Comparison of ENCODE assay signal across 8 mouse cellular contexts in the genomic region with DNA sequence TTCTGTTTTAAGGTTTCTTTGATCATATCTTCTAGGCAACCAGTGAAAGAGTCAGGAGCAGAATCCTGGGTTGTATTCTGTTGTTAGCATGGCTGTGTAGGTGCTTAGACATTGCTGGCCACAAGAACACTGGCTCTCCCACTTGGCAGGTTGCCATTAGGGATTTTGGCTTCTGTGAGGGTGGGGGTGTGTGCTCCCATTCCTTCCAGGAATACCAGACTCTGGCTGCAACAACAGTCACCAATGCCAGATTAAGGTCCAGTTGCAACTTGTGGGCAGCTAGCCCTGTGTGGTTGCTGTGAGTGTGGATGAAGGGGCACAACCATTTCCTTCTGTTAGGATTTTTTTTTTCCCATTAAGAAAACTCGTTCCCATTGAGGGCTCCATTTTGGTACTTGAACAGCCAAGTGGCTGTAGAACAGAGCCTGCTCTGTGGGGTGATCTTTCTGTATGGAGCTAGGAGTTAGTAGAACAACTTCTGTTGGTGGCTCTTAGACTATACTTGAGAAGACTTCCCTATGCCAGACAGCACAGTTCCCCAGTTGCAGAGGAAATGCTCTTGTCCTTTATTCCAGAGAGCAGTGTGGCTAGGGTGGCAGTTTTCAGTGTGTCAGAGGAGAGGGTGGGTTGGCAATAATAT. TPM values are rescaled to one million over a fixed set of nuclear protein-coding genes. Genes with fewer than 3 reads are reported as not detected.
DNase-seq lines count a peak whose midpoint lies in the region; ATAC-seq and TF ChIP-seq lines count a peak whose summit lies in the region.

No protein-coding gene starts in this region.

- no peaks in the 10 kb centered on the region for H3K27me3 ChIP-seq in lung, embryonic 14.5 days (ENCODE audit: insufficient read depth, low read length)
- no peaks in the 10 kb centered on the region for H3K27me3 ChIP-seq in heart, embryonic 14.5 days (ENCODE audit: control insufficient read depth, insufficient read depth, low read length)
- no peaks in the 10 kb centered on the region for H3K27me3 ChIP-seq in liver, embryonic 12.5 days (replicated peaks)

- DNase-seq in lung, embryonic 14.5 days, result peak; percentile 78
- DNase-seq in lung, adult 2 months, result no peak
- peak; percentile 46 for DNase-seq in fat pad, adult 2 months (ENCODE audit: extremely low read depth, low read depth, low spot score)
- DNase-seq in embryo, embryonic 10.5 days (ENCODE audit: low spot score), result no peak
- DNase-seq in natural killer cell, adult 2 months (ENCODE audit: low spot score in 2 of 2), result no peak
- no peak for DNase-seq in frontal cortex, adult 2 months (ENCODE audit: extremely low spot score in 1 of 2, low spot score in 1 of 2)

- peak overlapping the region; percentile 59 for H3K27ac ChIP-seq in lung, embryonic 14.5 days (ENCODE audit: low read depth)
- H3K27ac ChIP-seq in heart, embryonic 14.5 days (replicated peaks in 1 of 2; ENCODE audit: control insufficient read depth in 1 of 2, insufficient read depth in 1 of 2, low read depth in 2 of 2, low read length in 2 of 2), result peak overlapping the region; percentile 64 to 73
- H3K27ac ChIP-seq in liver, embryonic 12.5 days, result 0 out of 2 replicates have a peak overlapping the region, but pooled peaks have one; percentile 15

- H3K4me3 ChIP-seq in lung, embryonic 14.5 days (ENCODE audit: low read depth, low read length), result no peak overlapping the region
- H3K4me3 ChIP-seq in lung, adult 2 months (replicated peaks; ENCODE audit: extremely low read depth, low read depth, low read length), result no peak overlapping the region
- H3K4me3 ChIP-seq in heart, embryonic 14.5 days (ENCODE audit: control insufficient read depth in 1 of 2, insufficient read depth in 1 of 2, low read depth in 1 of 2, low read length in 2 of 2), result no peak overlapping the region
- no peak overlapping the region for H3K4me3 ChIP-seq in liver, embryonic 12.5 days

- WGBS in lung, embryonic 14.5 days, result 55% methylated on average over 1 of the region's 1 CpGs
- WGBS in lung, adult 2 months, result 28% methylated on average over 1 of the region's 1 CpGs
- WGBS in heart, embryonic 14.5 days, result 59% methylated on average over 1 of the region's 1 CpGs
- 43% methylated on average over 1 of the region's 1 CpGs for WGBS in liver, embryonic 12.5 days (ENCODE audit: insufficient replicate concordance)

- no peak for TF ChIP-seq POLR2A in lung, adult 2 months (IDR thresholded peaks at IDR 0.05; ENCODE audit: borderline replicate concordance, extremely low read depth, low read depth, low read length)

- no peak for ATAC-seq in lung, embryonic 14.5 days (ENCODE audit: insufficient read depth)
- peak; percentile 73 for ATAC-seq in heart, embryonic 14.5 days (ENCODE audit: insufficient number of reproducible peaks, insufficient read depth, low FRiP score, low read depth)
- no peak for ATAC-seq in liver, embryonic 12.5 days

- peaks cover 29% of the 10 kb centered on the region for H3K36me3 ChIP-seq in lung, embryonic 14.5 days (ENCODE audit: insufficient read depth)
- H3K36me3 ChIP-seq in heart, embryonic 14.5 days (ENCODE audit: control insufficient read depth, insufficient read depth, low read length), result peaks cover 18% of the 10 kb centered on the region
- H3K36me3 ChIP-seq in liver, embryonic 12.5 days, result peaks cover 66% of the 10 kb centered on the region

- TF ChIP-seq CTCF in lung, embryonic 14.5 days (IDR thresholded peaks at IDR 0.05; ENCODE audit: low read depth), result no peak
- no peak for TF ChIP-seq CTCF in lung, adult 2 months (IDR thresholded peaks at IDR 0.05; ENCODE audit: insufficient read depth, low read length)

- peak overlapping the region; percentile 8; the same call in 1 of the 2 replicates for H3K9ac ChIP-seq in lung, embryonic 14.5 days
- peak overlapping the region; percentile 18; the same call in 1 of the 2 replicates for H3K9ac ChIP-seq in heart, embryonic 14.5 days (ENCODE audit: low read length)
- H3K9ac ChIP-seq in liver, embryonic 12.5 days, result no peak overlapping the region

- H3K4me2 ChIP-seq in lung, embryonic 14.5 days, result no peak overlapping the region
- 0 out of 2 replicates have a peak overlapping the region, but pooled peaks have one; percentile 1 for H3K4me2 ChIP-seq in heart, embryonic 14.5 days (ENCODE audit: low read length)
- H3K4me2 ChIP-seq in liver, embryonic 12.5 days, result no peak overlapping the region

- no peaks in the 10 kb centered on the region for H3K9me3 ChIP-seq in lung, embryonic 14.5 days (ENCODE audit: low read depth, low read length)
- no peaks in the 10 kb centered on the region for H3K9me3 ChIP-seq in heart, embryonic 14.5 days (ENCODE audit: control insufficient read depth, low read length)
- no peaks in the 10 kb centered on the region for H3K9me3 ChIP-seq in liver, embryonic 12.5 days (replicated peaks)

- peaks cover 8% of the 10 kb centered on the region for H3K4me1 ChIP-seq in lung, embryonic 14.5 days (ENCODE audit: insufficient read depth)
- H3K4me1 ChIP-seq in lung, adult 2 months (ENCODE audit: control insufficient read depth, insufficient read depth, low read length), result peaks cover 8% of the 10 kb centered on the region
- H3K4me1 ChIP-seq in heart, embryonic 14.5 days (ENCODE audit: control insufficient read depth in 2 of 2, insufficient read depth in 2 of 2, low read length in 2 of 2), result peaks cover 7 to 30% of the 10 kb centered on the region in 2 experiments
- H3K4me1 ChIP-seq in liver, embryonic 12.5 days, result peaks cover 34% of the 10 kb centered on the region

RNA-seq across cellular contexts. Expression of a gene that starts 13.4 kb away (rescaled TPM):
- 304 and 306 TPM in 2 replicates for polyA plus RNA-seq in lung, embryonic 14.5 days (2014; fragmentation: Nextera tagmentation; extraction: Ambion mirVana)
- polyA plus RNA-seq in lung, adult 2 months (2012; rRNA removed), result 55.1 and 86.2 TPM in 2 replicates
- polyA plus RNA-seq in heart, embryonic 14.5 days (2014; fragmentation: Nextera tagmentation; extraction: Ambion mirVana), result 163 and 172 TPM in 2 replicates
- polyA plus RNA-seq in liver, embryonic 12.5 days (2016; fragmentation: Nextera tagmentation; extraction: Ambion mirVana), result 246 and 250 TPM in 2 replicates
- 141 and 146 TPM in 2 replicates for polyA plus RNA-seq in frontal cortex, adult 2 months (2012; rRNA removed)

RNA-seq across cellular contexts. Expression of a gene that starts 24.5 kb away (rescaled TPM):
- polyA plus RNA-seq in lung, embryonic 14.5 days (2014; fragmentation: Nextera tagmentation; extraction: Ambion mirVana), result 0.61 TPM in 1 of 2 replicates, not detected in the other
- polyA plus RNA-seq in lung, adult 2 months (2012; rRNA removed), result 0.08 and 0.22 TPM in 2 replicates
- 0.11 and 0.24 TPM in 2 replicates for polyA plus RNA-seq in heart, embryonic 14.5 days (2014; fragmentation: Nextera tagmentation; extraction: Ambion mirVana)
- polyA plus RNA-seq in liver, embryonic 12.5 days (2016; fragmentation: Nextera tagmentation; extraction: Ambion mirVana), result 0.75 and 0.78 TPM in 2 replicates
- polyA plus RNA-seq in frontal cortex, adult 2 months (2012; rRNA removed), result 1.3 and 1.5 TPM in 2 replicates

RNA-seq across cellular contexts. Expression of a gene that starts 27.7 kb away (rescaled TPM):
- 3.9 TPM in 2 replicates for polyA plus RNA-seq in lung, embryonic 14.5 days (2014; fragmentation: Nextera tagmentation; extraction: Ambion mirVana)
- 7.7 and 14.1 TPM in 2 replicates for polyA plus RNA-seq in lung, adult 2 months (2012; rRNA removed)
- 1.8 and 2.2 TPM in 2 replicates for polyA plus RNA-seq in heart, embryonic 14.5 days (2014; fragmentation: Nextera tagmentation; extraction: Ambion mirVana)
- 168 TPM in 2 replicates for polyA plus RNA-seq in liver, embryonic 12.5 days (2016; fragmentation: Nextera tagmentation; extraction: Ambion mirVana)
- polyA plus RNA-seq in frontal cortex, adult 2 months (2012; rRNA removed), result 0.48 TPM in 1 of 2 replicates, not detected in the other

RNA-seq across cellular contexts. Expression of a gene that starts 45.7 kb away (rescaled TPM):
- polyA plus RNA-seq in lung, embryonic 14.5 days (2014; fragmentation: Nextera tagmentation; extraction: Ambion mirVana), result 1,022 and 1,035 TPM in 2 replicates
- polyA plus RNA-seq in lung, adult 2 months (2012; rRNA removed), result 49.1 and 93.5 TPM in 2 replicates
- 425 and 457 TPM in 2 replicates for polyA plus RNA-seq in heart, embryonic 14.5 days (2014; fragmentation: Nextera tagmentation; extraction: Ambion mirVana)
- 584 and 591 TPM in 2 replicates for polyA plus RNA-seq in liver, embryonic 12.5 days (2016; fragmentation: Nextera tagmentation; extraction: Ambion mirVana)
- 360 and 407 TPM in 2 replicates for polyA plus RNA-seq in frontal cortex, adult 2 months (2012; rRNA removed)

RNA-seq across cellular contexts. Expression of a gene that starts 46.3 kb away (rescaled TPM):
- 144 and 151 TPM in 2 replicates for polyA plus RNA-seq in lung, embryonic 14.5 days (2014; fragmentation: Nextera tagmentation; extraction: Ambion mirVana)
- polyA plus RNA-seq in lung, adult 2 months (2012; rRNA removed), result 12.2 and 20.0 TPM in 2 replicates
- 105 and 108 TPM in 2 replicates for polyA plus RNA-seq in heart, embryonic 14.5 days (2014; fragmentation: Nextera tagmentation; extraction: Ambion mirVana)
- polyA plus RNA-seq in liver, embryonic 12.5 days (2016; fragmentation: Nextera tagmentation; extraction: Ambion mirVana), result 84.2 and 84.5 TPM in 2 replicates
- 70.1 and 79.9 TPM in 2 replicates for polyA plus RNA-seq in frontal cortex, adult 2 months (2012; rRNA removed)

Comparison
In these comparisons a context has a peak if more than half of its experiments do, and no peak if none do; other contexts are left out.
1. DNase-seq: peak in lung, embryonic 14.5 days (single experiment) and fat pad, adult 2 months (single experiment); none in lung, adult 2 months (single experiment), embryo, embryonic 10.5 days (single experiment), natural killer cell, adult 2 months (0 of 2) and frontal cortex, adult 2 months (0 of 2).
2. H3K27ac ChIP-seq: peak in every context shown above with its lines; median percentile 68 in heart, embryonic 14.5 days; 59 in lung, embryonic 14.5 days; 15 in liver, embryonic 12.5 days.
3. RNA of a gene that starts 27.7 kb away (polyA plus RNA-seq): 168 TPM in liver, embryonic 12.5 days; 7.7 to 14.1 TPM in lung, adult 2 months, 3.9 TPM in lung, embryonic 14.5 days, 1.8 to 2.2 TPM in heart, embryonic 14.5 days and 0.48 TPM in frontal cortex, adult 2 months; every median in the first group is over 10 times any median in the second.